Mouse (Mus musculus): Measurements from ENCODE around the gene Cfap45.

Cfap45 gene

DNA sequence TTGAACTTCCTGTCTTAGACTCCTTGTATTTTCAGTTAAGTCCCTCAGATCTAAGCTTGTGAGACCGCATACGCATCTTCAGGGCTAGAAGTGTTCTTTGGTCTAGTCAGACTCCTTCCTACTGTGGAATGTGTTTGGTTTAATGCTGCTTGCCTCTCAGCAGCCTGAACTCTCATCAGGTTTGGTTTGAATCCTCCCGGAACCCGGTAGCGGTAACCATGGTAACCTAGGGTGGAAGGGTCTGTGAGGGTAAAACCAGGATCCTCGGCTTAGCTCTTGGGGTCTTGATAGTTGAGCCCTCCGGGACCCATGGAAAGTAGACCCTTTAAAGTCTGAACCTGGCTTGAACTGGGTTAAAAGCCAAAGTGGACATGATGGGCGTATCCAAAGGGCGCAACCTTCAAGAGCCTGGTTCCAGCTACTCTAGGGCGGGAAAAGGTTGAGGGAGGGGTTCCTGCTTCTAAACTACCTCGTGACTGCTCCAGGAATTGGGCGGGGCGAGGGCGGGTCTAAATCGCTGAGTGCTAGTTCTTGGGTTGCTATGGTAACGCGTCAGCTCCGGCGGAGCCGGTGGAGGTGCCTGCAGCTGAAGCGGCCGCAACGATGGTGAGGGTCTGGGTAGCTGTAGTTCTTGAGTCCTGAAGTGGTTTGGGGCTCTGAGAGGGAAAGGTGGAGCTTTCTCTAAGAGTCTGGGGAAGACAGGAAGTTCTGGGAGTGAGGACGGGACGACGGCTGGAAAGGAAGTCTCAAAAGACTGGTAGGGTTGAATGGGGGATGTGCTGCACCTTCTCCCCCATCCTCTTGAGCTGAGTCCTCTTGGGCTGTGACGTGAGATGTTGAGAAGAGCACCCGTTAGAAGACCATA lies at the start of gene Cfap45:
Gene Cfap45 (plus strand): TSS at position 226 of the 865 bp plus-strand sequence.
- WGBS = 2% methylated on average over 28 of the region's 28 CpGs

DNA sequence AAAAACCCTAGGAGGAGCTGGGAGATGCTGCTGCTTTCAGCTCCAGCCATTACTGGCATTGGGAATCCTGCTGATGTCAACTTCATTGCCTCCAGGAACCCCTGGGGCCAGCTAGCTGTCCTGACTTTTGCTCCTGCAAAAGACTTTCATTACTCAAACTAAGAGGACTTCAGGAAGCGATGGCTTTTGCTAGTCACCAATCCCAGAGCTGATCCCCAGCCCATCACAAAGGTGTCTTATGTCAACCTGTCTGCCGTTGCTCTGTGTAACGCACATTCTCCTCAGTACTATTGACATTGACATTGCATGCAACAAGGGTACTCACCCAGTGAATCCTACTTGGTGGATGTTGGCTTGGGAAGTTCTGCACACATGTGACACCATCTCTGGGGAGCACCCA lies 46.4 kb upstream of the Cfap45 start:
- WGBS = 92% methylated on average over 3 of the region's 3 CpGs

DNA sequence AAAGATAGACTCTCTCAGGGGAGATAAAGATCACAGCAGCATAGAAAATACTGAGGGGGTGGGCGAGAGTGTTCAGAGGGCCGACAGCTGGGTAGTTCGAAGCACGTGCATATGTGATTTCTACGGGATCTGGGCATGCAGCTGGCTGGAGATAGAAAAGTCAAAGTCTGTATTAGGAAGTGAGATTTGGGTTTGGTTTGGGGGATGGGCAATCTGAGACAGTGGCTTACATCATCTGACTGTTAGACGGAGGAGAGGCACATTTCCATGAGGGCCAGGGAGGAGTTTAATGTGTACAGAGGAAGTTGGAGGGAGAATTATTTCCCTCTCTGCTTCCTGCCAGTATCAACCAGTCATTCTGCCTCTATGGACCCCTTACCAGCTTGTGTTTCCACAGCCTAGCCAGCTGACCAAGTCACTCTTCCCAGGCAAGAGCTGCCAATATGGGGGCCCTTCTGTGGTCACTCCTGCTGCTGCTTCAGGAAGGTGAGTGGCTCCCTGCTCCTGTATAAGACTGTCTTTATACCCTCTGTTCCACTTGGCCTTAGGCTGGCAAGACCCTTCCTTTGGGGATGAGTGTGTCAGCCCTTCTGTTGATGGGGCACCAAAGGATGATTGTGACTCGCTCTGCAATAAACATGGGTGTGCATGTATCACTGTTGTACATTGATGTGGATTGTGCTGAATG lies 45.4 kb upstream of the Cfap45 start, which contains the start of gene Slamf9:
Gene Slamf9 (plus strand): TSS at position 305 of the 688 bp plus-strand sequence.
- 59% methylated on average over 7 of the region's 7 CpGs for WGBS

DNA sequence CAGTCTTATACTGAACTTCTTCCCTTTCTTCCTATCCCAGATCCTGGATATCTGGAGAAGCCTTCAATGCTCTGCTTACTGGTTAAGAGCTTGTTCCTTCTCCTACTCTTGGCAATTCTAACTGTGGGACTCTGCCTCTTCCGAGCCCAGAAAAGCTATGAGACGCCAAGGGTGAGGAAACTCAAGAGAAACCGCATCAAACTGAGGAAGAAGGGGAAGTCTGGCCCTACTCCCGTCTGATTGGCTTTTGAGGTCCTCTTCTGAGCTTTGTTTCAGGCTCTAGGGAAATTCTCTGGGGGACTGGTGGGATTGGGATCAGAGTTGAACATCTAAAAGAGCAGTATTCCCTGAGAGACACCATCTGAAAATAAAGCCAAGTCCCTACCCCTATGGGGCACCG lies 42.6 kb upstream of the Cfap45 start:
- 75% methylated on average over 5 of the region's 5 CpGs for WGBS

DNA sequence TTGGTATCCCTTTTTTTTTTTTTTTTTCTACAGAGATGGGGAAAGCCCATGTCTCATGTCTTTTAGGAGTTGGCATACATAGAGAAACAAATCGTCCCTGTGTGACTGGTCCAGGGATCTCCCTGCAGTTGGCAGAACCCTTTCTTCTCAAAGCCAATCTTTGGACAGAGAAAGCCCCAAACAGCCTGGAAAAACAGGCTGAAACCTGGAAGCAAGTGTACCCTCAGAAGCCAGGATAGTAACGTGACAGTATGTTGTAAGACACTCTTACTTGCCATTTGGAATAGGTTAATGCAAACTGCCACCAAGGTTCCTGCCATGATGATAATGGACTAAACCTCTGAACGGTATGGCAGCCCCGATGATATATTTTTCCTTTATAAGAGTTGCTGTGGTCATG lies 40.2 kb upstream of the Cfap45 start:
- 89% methylated on average over 4 of the region's 4 CpGs for WGBS

DNA sequence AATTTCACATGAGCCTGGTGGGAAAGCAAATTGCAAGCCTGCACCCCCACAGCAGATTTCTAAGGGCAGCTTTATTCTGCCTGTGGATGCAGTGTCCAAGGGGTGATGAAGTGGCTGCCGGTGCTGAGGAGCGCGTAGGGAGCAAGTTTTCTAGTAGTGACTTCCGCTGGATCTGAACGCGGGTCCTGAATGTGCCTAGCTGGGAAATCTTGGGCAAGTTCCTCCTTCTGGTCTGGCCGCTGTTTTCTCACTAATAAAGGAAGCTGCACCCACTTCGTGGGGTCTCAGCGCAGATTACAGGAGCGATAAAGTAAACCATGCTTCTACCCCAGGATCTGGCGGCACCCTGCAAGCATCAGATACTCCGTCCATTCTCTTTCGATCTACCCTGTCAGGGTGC lies 39.5 kb upstream of the Cfap45 start:
- 34% methylated on average over 13 of the region's 13 CpGs for WGBS

DNA sequence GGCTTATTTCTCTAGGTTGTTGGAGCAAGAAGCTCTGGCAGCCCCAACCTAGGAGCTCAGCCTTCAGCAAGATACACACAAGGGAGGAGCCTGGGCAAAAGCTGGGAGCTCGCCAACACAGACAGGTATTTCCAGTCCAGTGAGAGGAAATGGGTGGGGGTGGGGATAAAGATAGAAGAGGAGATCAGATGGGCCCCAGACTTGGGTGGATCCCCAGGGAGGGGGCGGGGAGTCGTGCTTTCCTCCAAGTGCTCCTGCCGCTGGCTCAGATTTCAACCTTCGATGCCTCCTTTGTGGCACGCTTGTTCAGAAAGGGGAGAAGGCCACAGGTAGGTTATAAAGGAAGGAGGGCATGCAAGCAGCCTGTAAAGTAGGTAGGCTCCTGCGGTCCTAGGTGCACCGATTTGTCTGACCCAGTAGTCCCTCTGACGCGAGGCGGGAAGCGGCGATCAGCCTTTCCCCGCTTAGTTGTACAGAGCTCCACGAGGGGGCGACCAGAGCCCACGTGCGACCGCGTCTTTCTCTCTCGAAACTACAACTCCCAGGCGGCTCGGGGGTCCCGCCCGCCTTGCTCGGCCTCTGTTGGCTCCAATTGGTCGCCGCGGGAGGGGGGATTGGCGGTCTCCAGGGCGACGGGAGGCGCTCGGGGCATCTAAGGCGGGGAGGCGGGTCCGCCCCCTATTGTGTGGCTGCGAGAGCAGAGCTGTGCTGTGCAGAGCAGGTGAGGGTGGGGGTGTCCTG lies 38.9 kb upstream of the Cfap45 start, which contains the start of gene Igsf9:
Gene Igsf9 (plus strand): TSS at position 249 of the 741 bp plus-strand sequence.
- WGBS = under 1% methylated on average over 38 of the region's 38 CpGs

DNA sequence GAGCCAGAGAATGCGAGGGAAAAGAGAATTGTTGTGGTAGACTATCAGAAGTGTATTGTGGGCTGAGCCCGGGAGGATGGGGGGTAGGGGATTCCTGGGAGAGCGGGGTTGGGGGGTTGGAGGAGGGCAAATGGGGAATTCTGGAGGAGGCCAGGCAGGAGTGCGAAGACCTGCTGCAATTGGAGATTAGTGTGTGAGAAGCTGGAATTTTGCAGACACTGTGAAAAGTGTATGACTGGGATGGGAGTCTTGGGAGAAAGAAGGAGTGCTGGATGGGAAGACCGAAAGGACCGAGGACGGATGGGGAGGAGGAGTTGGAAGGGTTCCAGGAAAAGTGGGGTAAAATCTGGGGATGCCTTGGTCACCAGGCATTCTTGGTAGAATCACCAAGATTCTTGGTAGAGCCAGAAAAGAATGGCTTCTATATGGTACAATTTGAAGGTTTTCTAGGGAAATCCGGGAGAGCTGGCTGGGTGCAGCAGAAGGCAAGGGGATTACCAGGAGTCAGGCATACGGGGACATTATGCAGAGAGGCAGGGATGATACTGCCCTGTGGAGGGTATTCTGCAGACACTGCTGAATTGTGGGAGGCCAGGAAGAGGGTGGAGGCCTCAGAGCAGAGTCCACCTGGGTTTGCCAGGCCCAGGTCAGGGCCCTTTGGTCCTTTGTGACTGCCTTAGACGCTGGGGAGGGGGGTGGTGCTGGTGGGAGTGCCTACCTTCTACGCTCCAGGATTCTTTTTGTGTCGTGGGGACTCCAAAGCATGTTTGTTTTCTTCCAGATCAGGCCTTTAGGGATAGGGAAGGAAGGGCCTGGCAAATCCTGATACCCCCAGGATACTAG lies 37.9 kb upstream of the Cfap45 start:
- 22% methylated on average over 12 of the region's 12 CpGs for WGBS

DNA sequence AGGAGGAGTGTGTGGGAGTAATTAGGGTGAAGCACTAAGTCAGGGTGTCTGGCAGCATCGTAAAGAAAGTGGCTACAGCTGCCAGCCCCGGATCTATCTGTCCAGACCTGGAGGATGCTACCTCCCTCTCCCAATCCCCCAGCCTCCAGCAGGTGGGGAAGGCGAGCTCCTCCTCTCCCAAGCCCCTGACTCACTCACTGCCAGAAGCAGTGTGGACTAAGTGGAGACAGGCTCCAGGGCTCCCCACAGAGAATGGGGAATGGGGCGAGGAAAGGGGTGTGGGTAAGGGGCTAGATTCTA lies 37.3 kb upstream of the Cfap45 start:
- 58% methylated on average over 4 of the region's 4 CpGs for WGBS

DNA sequence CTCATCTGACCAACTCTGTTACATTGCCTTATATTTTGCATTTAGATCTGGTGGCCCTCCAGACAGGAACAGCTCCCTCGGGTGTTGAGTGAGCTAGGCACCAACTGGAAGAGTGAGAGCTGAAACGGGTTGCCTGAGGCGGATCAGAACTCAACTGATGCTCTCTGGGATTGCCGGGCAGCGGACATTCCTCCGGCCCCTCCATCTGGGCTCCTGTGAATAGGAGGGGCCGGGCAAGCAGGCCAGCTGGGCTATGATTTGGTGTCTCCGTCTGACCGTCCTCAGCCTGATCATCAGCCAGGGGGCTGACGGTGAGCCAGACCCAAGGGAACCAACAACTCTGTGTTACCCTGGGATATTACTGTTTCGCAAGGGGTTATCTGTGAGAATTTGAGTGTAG lies 36.4 kb upstream of the Cfap45 start:
- WGBS = 72% methylated on average over 11 of the region's 11 CpGs

DNA sequence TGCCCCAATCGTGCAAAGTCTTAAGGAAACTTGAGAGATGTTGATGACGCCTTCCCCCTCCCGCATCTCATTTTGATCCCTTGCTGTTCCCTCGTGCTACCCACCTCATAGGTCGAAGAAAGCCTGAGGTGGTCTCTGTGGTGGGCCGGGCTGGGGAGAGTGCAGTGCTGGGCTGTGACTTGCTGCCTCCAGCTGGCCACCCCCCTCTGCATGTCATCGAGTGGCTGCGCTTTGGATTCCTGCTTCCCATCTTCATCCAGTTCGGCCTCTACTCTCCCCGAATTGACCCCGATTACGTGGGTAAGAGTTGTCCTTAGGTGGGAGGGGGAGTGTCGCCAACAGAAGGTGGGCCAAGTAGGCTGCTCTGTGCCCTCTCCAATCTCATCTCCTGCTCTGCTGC lies 35.9 kb upstream of the Cfap45 start:
- 69% methylated on average over 13 of the region's 13 CpGs for WGBS

DNA sequence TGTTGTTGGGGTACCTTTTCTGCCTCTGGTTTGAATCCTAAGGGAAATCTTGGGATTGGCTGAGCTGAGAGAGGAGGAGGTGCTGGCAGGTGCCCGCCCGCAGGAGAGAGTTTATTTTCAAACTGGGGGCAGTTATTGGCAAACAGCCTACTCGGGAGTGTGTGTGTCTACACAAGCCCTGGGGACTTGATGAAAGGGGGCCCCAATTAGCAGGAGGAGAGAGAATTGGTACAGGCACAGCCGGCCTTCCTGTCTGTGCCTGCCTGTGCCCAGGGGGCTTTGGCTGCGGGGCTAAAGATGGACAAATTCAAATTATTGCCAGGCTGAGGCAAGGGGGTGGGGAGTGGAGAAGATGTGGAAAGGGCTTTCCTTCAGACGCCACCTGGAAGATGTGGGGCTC lies 34.8 kb upstream of the Cfap45 start:
- WGBS = 50% methylated on average over 6 of the region's 6 CpGs

DNA sequence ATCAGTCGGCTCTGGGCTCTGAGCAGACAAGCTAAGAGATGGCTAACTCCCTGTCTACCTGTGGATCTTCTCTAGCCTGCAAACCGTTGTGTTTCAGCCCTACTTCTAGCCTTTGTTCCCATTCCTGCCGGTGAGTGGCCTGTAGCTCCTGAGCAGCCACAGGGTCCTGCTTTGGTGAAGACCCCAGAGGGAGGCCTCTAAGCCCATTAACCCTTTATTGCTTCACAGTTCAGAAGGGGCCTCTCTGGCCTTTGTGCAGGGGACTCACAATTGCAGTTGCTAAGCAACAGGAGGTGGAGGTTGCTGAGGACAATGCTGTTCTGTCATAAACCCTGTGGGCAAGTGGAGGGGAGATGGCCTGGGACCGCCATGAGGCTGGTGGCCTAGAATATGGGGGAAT lies 34.4 kb upstream of the Cfap45 start:
- WGBS = 46% methylated on average over 4 of the region's 4 CpGs

DNA sequence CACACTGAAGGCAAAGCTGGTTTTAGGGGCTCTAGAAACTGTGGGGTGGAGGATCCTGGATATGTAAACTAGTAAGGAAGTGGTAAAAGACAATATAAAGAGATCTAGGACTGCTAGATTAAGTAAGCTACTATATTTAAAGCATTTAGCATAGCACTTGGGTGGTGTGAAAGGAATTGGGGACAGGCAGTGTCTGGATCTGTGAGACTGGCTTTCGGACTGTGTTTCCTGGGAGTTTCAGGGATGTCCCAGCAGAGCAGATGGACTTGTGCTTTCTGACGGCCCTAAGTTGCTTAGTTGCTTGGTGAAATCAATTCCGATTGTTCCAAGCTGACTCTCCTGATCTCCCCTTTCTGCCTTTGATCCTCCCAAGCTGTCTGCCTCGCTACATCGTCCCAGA lies 34.0 kb upstream of the Cfap45 start:
- WGBS = 68% methylated on average over 5 of the region's 5 CpGs

DNA sequence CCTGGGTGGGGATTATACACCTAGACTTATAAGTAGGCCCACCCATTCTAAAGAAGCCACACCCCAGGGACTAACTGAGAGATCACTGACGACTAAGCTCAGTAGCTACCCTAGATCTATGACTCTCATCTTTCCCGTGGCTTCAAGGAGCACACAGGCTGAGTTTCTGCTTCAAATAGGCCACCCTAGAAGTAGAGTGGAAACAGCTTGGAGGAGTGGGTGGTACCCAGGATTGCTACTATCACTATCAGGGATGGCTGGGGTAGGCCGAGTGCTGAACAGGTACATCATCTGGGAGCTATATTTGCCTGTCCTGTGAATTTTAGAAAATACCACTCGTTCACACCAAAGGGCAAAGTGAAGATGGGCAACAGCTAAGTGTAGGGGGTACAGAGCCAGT lies 32.7 kb upstream of the Cfap45 start:
- WGBS = 63% methylated on average over 4 of the region's 4 CpGs

DNA sequence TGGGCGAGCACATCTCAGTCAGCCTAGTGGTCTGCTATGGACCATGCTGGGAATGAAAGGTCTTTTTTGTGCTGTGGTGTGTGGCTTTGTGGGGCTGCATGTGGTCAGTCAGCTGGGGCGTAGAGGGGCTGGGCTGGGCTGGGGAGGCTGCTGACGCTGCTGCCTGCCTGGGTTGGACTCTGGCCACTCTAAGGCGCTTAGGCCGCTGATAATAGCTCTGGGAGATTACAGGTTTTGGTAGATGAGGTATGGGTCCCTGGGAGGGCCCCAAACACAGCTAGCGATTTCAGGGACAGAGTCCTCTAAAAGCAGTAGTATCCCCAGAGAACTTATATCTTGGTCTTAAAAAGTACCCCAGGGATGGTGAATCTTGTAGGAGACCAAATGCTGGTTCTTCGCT lies 31.8 kb upstream of the Cfap45 start:
- WGBS = 92% methylated on average over 7 of the region's 7 CpGs

DNA sequence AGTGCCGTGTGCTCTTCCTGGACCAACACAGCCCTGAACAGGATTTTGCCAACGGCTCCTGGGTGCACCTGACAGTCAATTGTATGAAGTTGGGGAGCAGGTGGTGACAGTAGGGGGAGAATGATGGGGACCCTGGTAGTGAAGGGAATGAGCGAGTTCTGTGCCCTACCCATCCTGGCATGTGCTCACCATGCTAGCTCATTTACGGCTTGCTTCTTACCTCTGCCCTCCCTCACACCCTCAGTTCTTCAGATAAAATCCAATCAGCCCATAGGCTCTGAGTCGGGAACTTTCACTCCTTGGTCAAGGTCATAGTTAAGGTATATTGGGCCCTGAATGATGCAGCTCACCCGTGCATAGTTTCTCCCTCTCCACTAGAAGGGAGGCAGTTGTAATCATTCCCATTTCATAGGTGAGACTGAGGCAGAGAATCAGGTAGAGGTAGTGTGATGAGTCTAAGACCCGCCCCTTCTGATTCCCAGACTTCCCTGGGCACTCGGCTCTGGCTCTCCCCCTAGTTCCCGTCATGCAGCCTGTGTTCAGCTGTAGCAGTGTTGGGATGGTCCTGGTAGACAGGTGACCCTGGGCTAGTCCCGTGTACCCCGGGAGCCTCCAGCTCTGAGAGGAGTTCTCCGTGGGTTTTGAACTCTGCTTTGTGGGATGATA lies 30.9 kb upstream of the Cfap45 start:
- WGBS = 58% methylated on average over 12 of the region's 12 CpGs

DNA sequence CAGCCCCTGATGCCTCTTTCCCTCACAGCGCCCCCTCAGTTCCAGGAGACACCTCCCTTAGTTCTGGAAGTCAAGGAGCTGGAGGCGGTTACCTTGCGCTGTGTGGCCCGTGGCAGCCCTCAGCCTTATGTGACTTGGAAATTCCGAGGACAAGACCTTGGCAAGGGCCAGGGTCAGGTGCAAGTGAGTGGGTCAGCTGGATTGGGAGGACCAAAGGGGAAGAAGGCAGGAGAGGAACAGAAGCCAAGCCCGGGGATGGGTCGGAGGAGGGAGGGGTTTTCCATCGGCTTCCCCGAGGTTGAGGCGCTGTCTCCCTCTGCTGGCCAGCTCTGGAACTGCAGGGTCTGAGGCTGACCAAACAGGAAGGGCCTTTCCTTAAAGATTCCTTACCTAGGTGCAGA lies 30.3 kb upstream of the Cfap45 start:
- 2% methylated on average over 10 of the region's 10 CpGs for WGBS

DNA sequence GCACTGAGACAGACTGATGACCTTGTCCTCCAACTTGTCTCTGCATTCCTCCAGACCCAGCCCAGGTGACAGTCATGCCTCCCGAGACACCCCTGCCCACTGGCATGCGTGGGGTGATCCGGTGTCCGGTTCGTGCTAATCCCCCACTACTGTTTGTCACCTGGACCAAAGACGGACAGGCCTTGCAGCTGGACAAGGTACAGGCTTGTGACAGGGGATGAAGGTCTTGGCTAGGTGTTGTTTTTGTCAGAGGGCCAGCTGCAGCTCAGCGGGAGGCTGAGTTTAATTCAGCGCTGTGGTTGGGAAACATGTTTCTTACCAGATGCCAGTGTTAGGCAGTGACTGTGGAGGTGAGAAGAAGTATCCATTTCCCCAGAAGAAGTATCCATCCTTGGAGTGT lies 28.6 kb upstream of the Cfap45 start:
- 81% methylated on average over 8 of the region's 8 CpGs for WGBS

DNA sequence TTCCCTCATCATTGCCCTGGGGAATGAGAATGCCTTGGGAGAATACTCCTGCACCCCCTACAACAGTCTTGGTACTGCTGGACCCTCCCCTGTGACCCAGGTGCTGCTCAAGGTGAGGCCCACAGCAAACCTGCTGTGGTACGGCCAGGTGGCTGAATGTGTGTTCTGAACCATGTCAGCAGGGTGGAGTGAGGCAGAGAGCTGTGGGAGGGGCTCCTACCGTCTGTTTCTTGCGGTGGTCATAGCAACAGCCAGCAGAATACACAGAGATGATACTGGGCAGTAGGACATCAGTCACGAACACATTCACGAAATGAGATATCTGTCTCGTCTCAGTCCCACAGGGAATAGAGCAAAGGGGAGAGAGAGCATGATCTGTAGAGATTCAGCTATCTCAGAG lies 27.1 kb upstream of the Cfap45 start:
- 68% methylated on average over 6 of the region's 6 CpGs for WGBS

DNA sequence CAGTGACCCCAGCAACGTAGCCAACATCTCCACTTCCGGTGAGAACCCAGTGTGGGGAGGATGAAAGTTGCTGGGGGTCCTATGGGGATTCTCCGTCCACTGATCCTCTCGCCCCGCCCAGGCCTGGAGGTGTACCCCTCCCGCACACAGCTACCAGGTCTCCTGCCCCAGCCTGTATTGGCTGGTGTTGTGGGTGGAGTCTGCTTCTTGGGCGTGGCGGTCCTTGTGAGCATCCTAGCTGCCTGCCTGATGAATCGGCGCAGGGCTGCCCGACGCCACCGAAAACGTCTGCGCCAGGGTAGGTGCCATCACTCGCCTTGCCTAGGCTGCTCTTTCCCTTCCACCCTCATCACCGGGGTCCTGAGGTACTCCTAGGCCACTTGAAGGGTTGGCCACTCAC lies 24.6 kb upstream of the Cfap45 start:
- WGBS = 86% methylated on average over 17 of the region's 17 CpGs
